In the genomic region with DNA sequence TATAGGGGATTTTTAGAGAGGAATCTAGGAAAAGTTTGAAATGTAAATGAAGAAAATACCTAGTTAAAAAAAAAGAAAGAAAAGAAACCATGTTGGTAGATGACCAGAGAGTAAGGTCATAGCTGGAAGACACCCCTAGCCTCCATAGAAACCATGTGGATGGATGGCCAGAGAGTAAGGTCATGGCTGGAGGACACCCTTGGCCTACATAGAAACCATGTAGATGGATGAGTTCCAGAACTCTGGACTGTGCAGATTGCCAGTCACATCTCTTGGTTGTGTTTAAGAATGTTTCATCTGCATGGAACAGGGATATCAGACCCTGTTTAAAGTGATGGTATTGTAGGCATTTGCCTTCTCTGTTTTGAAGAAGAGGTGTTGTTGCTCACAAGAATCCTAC, we compare ENCODE assay signal across 13 mouse cellular contexts.
"Had no signal": no experiment of that assay in that cellular context is flagged by ENCODE, and none has a peak within 500 bp of the region (broad histone marks: within the 10 kb centered on the region; RNA-seq: fewer than 3 reads in every experiment).

No protein-coding gene starts in this region.

- DNase-seq: gastrocnemius, postnatal 14 days; gastrocnemius, postnatal 36 days; heart, adult 18-20 months; heart, postnatal 14 days; heart, postnatal 36 days; kidney, adult 11 months; kidney, adult 2 months; kidney, adult 9 months; kidney, postnatal 14 days; kidney, postnatal 36 days; layer of hippocampus, adult 9-11 months; layer of hippocampus, postnatal 36 days; left cerebral cortex, postnatal 4 days had no signal
